Mouse (Mus musculus) yolk sac, embryonic 10.5 days (tissue): ENCODE measurements around the gene Auts2.
A peak's percentile ranks its signal among the peaks of the same experiment; 100 is the strongest.

Experiments
- DNase-seq: peaks from one replicate; pipeline ENCODE4 v3.0.0-alpha.2; 2017; ENCODE audit warnings: low spot score

The Auts2 gene

DNA sequence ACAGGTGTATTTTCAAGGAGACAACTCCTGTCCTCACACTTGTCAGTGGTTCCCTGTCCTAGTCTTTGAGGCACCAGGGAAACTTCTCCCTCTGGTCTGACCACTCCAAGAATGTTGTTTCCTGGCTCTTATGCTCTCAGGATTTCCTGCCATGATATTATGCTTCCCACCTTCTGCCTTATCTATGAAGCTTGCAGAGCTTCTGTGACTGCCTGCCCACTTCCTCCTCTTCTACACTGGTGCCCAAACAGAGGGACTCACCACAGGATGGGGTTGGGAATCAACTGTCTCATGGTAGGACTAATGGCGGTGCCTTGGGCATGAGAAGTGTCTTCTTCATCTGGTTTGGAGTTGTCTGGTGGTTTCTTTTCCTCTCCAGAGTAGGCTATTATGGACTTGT lies 818.6 kb downstream of the Auts2 start:
- no peak for DNase-seq

DNA sequence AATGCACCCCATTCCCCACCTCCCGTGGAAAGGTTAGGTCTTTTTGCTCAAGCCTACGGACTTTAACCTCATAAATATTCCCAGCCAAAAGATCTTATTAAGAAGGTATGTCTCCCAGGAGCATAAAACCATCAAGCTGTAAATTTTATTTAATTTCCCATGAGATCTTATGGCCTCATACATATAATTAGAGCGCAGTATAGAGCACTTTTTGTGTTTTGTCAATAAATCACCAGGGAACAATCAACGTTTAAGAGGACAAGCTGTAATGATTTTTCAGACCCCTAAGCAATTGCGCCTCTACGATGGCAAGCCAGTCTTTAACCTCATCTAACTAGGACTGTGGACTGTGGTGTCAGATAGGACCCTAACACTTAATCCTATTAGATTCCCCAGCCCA lies 820.4 kb downstream of the Auts2 start:
- DNase-seq, result no peak

DNA sequence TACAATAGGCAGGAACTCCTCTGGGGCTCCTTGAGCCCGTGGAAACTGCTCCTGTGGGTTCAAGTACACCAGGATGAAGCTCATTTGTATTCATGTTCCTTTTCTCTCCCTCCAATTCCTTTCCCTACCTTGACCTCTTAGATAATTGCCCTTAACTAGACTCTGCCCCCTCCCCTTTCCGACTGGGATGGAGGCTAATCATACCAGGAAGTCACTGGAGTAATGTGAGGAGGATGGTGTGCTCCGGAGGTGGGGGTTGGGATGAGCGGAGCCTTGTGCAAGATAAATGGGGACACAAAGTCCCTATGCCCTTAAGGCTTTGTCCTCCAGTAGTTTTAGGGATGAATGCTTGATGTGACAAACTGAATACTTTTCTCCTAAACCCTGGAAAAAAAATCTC lies 820.8 kb downstream of the Auts2 start:
- no peak for DNase-seq

DNA sequence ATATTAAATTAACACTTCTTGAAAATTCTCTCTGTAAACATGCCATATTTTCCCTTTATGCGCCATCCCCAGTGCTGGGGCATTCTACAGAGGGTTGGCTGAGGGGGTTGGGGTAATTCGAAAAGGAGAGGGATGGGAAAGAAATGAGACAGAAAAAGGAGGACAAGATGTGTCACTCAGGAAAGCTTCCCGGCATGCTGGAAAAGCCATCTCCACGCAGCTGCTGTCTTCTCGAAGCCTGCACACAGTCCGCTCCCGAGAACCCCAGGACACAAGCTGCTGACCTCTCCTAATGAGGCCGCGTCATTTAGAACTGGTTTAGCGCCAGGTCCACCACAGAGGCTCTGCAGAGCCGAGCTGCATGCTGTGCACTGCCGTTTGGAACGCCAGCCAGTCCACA lies 825.1 kb downstream of the Auts2 start:
- DNase-seq, result no peak

DNA sequence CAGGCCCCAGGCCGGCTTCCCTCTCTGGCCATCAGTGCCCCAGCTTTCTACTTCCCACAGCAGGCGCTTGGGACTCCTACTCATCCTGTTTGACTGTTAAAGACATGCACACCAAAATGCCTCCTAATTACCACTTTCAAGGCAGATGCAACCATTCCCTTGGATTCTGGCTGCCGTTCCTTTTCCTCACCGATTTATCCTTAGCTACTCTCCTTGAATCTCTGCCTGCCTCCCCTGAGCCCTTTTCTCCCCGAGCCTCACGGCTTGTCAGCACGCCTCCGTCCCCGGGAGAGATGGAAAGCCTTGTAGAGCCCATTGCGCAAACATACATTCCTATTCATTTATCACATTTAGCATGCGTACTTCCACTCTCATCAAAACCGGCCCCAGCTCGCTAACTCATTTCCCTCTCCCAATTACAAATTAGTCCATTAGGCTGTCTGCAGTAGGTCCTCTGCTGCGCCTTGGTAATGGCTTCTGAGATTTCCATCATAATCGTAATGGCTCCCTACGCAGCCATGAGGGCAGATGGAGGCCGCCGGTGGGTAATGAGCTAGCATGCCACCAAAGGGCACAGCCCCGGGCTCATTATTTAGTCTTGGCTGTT lies 825.7 kb downstream of the Auts2 start:
- DNase-seq, result no peak

DNA sequence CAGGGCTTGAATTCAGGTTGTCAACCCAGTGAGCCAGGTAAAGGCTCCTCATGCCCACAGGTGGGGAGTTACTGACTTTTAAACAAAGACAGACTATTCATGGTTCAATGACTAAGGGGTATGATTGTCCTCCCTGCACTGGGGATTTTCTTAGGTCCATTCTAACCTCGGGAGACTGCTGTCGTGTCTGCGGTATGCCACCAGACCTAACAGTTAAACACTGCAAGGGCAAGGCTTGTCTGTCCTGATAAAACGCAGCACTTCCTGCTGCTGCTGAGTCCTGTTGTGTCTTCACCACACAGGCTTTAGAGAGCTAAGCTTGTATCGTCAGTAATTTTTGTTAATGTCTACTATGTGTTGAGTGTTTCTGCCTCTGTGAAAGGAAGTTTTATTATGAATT lies 828.2 kb downstream of the Auts2 start:
- no peak for DNase-seq

DNA sequence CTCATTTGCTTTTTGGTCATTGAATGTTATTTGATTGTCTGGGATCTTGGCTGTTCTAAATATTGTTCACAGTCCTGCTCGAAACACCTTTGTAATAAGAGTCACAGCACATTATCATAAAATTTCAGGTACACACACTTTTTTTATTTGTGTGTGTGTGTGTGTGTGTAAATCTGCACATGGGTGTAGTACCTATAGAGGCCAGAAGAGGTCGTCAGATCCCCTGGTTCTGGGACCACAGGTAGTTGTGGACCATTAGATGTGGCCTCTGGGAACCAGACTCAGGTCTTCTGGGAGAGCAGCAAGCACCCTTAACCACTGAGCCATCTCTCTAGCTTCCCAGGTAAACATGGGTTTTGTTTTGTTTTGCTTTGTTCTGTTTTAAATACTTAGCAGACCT lies 830.7 kb downstream of the Auts2 start:
- DNase-seq, result no peak

DNA sequence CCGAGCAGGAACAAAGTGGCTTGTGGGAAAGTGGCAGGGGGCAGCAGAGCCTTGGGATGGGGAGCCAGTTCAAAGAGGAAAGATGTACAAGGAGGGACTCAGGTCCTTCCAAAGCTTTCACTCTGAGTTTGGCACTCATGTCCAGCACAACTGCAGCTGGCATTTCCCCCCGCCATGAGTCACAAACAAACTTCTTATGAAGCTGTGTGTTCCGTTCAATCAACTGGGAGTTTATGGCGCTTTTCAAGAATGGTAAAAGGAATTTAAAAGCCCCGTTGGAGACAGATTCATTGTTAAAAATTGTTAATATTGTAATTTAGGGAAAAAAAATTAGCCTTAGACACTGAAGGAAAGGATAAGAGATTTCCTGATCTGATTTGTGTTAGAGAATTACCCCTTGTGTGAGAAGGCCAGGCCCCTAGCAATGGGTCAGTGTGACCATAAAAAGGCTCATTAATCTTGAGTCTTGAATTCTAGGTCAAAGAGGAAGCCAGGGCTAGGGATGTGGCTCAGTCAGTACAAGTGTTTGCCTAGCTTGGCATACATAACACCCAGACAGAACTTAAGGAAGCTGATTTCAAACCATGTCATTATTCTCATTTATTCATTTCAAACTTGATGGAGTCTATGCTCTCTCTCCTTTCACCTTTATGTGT lies 831.5 kb downstream of the Auts2 start:
- no peak for DNase-seq

DNA sequence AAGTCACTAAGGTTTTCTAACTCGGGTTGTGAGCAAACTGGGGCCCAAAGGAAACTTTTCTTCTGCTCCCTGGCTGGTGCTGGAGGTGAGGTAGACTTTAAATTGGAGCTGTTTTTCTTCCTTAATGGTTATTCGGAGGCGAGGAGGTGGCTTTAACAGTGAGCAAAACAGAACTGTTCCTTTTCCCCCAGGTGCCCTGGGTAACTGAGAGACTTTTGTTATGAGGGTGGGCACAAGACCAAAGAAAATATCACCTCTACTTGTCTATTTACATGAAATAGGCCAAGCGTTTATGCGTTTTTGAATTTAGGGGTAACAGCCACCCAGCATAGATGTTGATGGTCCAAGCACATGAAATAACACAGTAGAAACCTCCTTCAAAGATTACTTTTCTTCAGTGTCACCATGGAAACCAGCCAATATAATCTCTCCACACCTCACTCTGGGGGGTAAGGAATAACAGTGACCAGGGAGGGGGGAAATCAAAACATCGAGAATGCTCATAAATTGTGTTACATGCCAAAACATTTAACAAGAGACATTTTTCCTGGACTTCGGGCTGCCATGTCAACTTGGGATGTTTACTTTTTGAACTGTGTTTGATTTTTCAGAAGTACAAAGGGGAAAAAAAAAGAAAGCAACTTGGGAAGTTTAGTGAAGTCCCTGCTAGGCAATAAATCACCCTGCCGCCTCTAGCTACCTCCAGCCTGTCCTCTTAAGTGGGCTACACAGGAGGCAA lies 832.2 kb downstream of the Auts2 start:
- DNase-seq, result peak; percentile 17

DNA sequence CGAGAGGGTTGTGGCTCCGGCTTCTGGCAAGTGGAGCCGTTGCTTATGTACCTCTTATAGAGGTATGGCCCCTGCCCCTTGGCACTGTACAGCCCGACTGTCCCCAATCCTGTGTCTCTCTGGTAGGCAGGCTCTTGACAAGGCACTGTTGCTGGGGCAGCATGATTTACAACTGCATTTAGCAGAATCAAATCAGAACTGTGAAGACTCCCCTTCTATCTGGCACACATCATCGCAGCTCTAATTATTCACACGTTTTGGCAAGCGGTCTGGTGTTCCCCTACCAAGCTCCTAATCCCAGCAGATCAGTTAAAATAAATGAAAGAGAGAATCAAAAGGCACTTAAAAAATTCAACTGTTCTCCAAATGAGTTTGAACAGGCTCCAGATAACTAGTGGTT lies 835.7 kb downstream of the Auts2 start:
- DNase-seq, result no peak

DNA sequence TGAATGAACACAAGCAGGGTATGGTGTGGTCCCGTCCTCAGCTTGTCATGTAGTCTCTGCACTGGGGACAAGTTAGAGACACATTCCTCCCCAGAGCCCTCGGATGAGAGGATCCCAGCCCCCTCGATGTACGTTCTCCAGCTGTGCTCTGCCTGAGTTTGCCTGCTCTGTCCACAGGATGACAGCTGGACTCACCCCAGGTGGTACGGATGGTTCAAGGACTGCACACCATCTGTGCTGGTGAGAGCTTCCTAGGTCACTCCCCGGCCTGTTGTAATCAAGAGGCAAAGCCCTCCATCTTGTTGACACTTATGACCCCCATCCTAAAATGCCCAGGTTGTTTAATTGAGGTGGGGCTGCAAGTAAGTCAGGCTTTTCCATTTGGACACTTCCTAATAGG lies 839.4 kb downstream of the Auts2 start:
- DNase-seq, result no peak

DNA sequence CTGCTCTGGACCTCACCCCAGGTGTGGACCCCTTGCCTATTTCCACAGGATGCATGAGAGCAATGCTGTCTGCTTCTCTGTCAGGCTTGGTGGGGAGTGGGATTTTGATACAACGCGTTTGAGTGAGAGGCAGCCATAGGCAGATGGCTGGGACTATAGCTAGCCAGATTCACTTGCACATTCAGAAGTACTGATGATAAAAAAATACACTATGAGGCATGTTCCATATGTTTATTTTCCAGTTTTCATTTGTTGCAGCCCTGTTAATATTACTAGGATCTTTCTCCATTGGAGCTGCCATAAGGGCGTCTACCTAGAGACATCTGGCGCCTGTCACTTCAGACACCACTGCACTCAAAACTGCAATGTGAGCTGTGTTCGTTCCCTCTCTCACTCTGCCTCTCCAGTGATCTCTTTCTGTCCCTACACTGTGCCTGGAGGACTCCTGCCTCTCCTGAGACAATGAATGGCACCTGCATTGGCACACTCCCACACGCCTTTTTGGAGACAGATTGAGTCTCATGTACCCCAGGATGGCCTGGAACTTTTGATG lies 840.2 kb downstream of the Auts2 start:
- no peak for DNase-seq

DNA sequence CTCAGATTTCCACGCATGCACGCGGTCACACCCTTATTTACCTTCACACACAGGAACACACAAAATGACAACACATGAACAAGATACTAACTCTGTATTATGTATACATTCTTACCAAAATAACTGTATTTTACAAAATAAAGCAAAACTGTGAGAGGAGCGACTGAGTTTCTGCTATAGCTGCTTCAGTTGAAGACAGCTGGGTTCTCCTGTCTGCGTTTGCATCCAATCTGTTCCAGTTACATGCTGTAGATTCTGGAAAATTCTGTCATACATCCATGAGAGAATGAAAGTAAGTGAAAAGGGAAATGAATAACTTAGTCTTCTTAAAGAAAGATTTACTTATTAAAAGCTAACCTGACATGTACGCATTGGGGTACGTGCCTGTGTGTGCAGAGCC lies 844.2 kb downstream of the Auts2 start:
- no peak for DNase-seq

DNA sequence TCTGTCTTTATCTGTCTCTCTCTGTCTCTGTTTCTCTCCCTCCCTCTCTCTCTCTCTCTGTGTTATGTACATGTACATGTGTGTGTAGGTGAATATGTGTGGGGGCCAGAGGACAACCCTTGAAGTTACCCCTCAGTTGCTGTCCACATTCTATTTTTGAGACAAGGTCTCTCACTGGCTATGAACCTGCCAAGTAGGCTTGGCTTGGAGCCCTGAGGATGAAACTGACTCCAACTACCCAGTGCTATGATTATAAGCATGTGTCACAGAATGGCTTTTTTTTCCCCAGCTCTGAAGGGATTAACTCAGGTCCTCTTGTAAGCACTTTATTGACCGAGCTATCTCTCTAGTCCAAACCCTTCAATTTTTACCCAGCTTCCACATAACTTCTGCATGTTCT lies 852.4 kb downstream of the Auts2 start:
- no peak for DNase-seq

DNA sequence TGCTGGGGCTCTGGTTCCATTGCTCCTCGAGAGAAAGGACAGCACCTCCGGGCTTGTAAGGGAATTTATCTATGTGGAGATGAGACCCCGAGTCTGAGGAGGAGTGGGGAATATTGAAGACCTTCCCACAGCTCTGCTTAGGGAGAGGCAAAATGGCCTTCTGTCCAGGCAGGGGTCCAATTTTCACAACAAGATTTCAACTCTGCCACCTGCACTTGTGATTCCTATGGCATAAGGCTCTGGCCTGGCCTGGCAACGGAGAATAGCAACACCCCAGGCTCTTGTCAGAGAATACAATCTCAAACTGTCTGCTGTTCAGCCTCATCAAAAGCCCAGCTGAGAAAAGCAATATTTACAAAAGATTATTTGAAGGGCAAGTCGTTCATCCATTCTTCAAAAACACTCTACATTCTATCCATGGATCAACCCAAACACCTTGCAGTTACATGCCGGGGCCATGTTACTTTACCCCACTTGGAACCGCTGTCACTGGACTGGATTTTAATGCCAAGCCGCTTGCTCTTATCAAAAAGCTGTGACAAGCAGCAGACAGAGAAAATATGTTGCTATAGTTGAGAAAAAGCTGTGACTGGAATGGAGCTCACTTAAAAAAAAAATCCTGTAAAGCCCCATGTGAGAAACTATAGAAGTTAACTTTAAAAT lies 856.1 kb downstream of the Auts2 start:
- no peak for DNase-seq

DNA sequence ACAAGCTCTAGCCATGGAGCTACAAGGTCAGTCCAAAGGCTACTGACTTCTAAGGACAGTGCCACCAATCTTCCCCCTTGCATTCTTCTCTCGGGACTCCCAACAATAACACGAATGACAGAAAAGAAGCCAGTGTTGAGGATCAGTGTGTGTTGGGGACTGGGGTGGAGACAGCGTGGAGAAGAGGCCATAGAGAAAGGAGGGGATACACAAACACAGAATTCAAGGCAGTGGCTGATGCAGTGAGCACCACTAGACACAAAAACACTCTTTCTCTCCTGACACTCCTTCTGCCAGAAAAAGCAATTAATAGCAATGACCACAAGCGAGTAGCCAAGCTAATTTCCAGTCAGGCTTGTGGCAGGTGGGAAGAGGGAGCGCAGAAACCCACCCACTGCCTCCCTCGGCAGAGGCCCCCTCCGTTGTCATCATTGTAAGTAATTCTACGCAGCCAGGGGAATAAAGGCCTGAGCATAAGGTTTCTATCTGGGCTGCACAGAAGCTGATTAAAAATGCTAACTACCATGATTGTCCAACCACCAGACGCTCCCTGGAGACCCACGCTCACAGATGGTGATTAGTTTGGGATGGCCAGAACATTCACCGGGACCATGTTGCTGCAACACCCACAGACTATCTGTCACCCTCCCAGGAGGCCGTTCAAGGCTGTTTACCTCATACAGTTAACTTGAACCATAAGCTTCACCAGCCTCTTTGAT lies 862.9 kb downstream of the Auts2 start:
- DNase-seq, result no peak

DNA sequence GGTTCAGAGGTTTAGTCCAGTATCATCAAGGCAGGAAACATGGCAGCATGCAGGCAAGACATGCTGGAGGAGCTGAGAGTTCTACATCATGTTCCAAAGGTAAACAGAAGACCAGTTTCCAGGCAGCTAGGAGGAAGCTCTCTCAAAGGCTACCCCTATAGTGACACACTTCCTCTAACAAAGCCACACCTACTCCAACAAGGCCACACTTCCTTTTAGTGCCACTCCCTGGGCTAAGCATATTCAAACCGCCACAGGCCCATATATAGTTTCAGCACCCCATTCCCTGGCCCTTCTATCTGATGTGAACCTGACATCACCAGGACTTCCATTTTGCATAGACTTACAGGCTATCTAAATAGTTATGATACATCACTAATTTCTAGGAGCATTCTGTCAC lies 863.6 kb downstream of the Auts2 start:
- DNase-seq, result no peak

DNA sequence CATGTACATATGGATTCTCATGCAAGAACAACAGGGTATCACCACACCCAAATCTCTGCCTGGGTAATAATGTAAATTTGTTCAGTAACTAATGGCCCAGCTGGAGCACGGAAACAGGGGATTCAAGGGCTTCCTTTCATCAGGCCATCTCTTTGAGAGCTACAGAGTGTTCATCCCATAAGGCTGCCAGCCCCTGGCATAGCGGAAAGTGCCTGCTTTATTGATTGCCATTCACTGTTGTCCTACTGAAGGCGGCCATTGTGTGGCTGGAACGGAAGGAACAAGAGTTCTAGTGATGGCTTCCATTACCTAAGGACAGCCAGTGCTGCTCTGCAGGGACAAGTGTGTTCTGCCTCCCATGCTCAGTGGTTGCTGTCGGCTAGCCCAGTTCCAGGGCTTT lies 865.6 kb downstream of the Auts2 start:
- no peak for DNase-seq

DNA sequence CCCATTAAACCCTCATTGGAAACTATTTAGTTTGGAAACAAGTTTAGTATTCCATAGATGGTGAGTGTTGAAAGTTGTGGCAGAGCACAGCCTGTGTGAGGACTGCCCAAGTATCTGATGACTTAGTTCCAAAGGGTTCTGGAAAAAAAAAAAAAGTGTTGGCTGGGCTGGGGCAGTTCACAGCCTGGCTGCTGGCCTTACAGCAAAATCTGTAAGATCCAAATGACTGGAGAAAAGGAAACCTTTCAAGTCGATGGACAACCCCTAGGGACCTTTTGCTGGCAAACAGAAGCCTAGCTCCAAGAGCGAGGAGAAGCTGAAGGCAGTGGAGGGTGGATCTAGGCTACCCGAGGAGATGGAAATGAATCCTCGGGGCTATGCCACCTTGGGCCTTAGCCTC lies 869.4 kb downstream of the Auts2 start:
- DNase-seq, result no peak

DNA sequence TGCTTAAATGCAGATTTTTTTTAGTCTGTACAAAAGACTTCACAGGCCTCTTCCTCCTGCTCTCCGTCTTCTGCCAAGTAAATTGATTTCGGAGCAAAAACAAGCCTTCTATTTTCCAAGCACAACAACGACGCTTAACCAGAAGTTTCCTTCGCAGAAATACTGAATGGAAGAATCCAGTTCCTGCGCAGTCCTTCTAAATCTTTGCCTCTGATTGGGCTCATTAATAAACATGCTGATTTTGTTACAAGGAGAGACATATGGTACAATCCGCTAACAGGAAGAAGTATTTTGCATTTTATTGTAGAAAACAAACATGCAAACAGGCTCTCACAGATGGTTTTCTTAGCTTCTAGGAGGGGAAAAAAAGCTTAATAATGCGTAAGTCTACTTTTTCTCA lies 878.1 kb downstream of the Auts2 start:
- DNase-seq, result no peak

DNA sequence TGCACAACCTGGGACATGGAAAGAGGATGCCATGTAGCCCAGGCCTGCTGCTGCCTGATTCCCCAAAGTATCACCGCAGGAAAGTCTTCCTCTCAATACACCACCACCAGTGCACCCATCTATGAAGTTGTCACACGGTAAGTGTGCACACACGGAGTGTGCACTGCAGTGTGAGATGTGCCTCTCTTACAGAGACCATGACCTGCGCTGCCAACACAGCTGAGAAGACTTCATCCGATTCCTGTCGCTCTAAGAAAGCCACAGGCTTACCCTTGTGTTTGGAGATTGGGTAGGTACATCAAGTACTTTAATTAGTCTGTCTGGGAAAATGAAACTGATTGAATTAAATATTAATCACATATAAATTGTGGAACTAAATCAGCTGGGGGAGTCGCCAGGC lies 878.5 kb downstream of the Auts2 start:
- no peak for DNase-seq

DNA sequence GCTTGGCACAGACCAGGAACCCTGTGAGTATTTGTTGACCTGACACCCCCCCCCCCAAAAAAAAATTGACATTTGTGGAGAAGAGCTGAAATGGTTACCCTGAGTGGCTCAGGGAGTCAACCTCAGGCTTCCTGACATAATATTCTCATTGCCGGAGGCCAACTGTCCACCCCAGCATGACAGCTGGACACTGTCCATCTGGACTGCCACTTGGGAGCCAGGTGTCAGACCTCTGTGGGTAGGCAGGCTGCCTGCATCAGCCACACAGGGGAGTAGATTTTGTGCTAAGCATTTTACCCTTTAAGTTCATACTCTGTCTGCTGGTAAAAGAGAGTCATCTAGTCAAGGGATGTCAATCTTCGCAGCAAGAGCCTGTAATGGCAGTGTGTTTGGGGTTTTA lies 880.5 kb downstream of the Auts2 start:
- DNase-seq, result no peak
